Mouse (Mus musculus) midbrain, embryonic 16.5 days (tissue): Measurements from ENCODE around the gene Cuta. TPM values are rescaled to one million over a fixed set of nuclear protein-coding genes. Genes with fewer than 3 reads are reported as not detected.
A peak's percentile ranks its signal among the peaks of the same experiment; 100 is the strongest.
"Not testable (repeated sequence)": the region's sequence is repeated elsewhere in the genome, so short reads cannot be mapped to it uniquely, and the experiment has no call there.

ENCODE experiments used
- ATAC-seq: fragments of 200-750 bp; cut with Nextera tagmentation; 2 replicates; pipeline ENCODE4 v1.8.0; 2017; ENCODE audit warnings: moderate TSS enrichment
- H3K27ac ChIP-seq: fragments of 300-500 bp; sonication (generic); 2 replicates; pipeline ENCODE4 v1.5.1; 2014; ENCODE audit warnings: mild to moderate bottlenecking, low read length, mixed read lengths
- H3K27me3 ChIP-seq: fragments of 300-500 bp; sonication (generic); 2 replicates; pipeline ENCODE4 v1.6.1; 2014; ENCODE audit warnings: low read depth, low read length, mixed read lengths; ENCODE audit not compliant: control insufficient read depth, insufficient read depth
- H3K36me3 ChIP-seq: fragments of 300-500 bp; sonication (generic); 2 replicates; pipeline ENCODE4 v1.6.1; 2014; ENCODE audit warnings: mild to moderate bottlenecking, low read length, moderate library complexity, mixed read lengths; ENCODE audit not compliant: control insufficient read depth, insufficient read depth
- H3K4me1 ChIP-seq: fragments of 300-500 bp; sonication (generic); 2 replicates; pipeline ENCODE4 v1.6.1; 2014; ENCODE audit warnings: mild to moderate bottlenecking, low read length, mixed read lengths; ENCODE audit not compliant: control insufficient read depth, insufficient read depth
- H3K4me2 ChIP-seq: fragments of 300-500 bp; sonication (generic); 2 replicates; pipeline ENCODE4 v1.6.1; 2014; ENCODE audit warnings: mild to moderate bottlenecking, low read length, mixed read lengths
- H3K4me3 ChIP-seq: fragments of 300-500 bp; sonication (generic); 2 replicates; pipeline ENCODE4 v1.5.1; 2014; ENCODE audit warnings: low read depth, mild to moderate bottlenecking, low read length, moderate library complexity, mixed read lengths
- H3K9ac ChIP-seq: fragments of 300-500 bp; sonication (generic); 2 replicates; pipeline ENCODE4 v1.6.1; 2014; ENCODE audit warnings: low read depth, low read length, mixed read lengths
- H3K9me3 ChIP-seq: fragments of 300-500 bp; sonication (generic); replicated peaks from 2 replicates; pipeline ENCODE4 v1.6.1; 2014; ENCODE audit warnings: mild to moderate bottlenecking, low read length, mixed read lengths; ENCODE audit not compliant: control insufficient read depth, poor library complexity, severe bottlenecking
- WGBS: fragments of 180-500 bp; shearing (Covaris S2); extraction: QIAGEN DNeasy Blood & Tissue Kit; methylation state at CpG from one replicate; pipeline ENCODE4 v1.1.7; 2014; 5-methylcytosine and 5-hydroxymethylcytosine counted together
- polyA plus RNA-seq: library from polyadenylated mRNA; unstranded; fragments of >200 nt; fragmentation: Nextera tagmentation; extraction: Ambion mirVana; gene quantifications from 2 replicates; pipeline ENCODE4 v1.2.1, GENCODE M21; 2015

Gene Cuta
- polyA plus RNA-seq, 1 experiment from 2014 or later: 130 TPM

DNA sequence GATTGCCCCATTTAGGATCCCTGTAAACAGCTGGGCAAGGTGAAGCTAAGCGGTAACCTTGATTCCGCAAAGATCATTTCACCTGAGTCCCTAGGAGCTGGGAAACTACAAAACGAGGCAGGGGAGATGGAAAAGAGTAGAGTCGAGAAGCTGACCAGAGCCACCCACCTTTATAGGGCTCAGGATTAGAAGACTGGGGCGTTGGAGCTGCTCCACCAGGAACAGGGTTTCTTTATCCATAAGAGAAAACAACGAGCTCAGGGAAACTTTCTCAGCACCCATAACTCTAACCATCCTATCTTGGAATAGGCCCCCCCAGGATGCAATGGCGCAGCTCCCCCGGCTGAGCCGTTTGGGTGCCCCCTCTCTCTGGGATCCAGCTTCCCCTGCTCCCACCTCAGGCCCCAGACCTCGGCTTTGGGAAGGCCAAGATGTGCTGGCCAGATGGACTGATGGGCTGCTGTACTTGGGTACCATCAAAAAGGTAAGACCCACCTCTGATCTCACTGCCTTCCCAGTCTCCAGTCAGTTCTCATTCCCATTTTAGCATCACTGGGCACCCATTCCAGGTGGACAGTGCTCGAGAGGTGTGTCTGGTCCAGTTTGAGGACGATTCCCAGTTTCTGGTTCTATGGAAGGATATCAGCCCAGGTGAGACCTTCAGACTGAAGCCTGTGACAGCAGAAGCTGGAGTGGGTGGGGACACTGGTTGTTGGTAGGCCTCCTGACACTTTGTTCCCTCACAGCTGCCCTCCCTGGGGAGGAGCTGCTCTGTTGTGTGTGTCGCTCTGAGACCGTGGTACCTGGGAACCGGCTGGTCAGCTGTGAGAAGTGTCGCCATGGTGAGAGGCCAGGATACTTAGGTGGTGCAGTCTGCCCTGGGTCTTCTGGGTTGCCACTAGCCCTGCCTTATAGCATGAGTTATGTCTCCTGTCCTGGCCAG lies 5.2 kb downstream of the Cuta start:
- peak overlapping the region; percentile 71 for H3K4me2 ChIP-seq
- H3K4me1 ChIP-seq: peaks cover 26% of the 10 kb centered on the region
- no peaks in the 10 kb centered on the region for H3K27me3 ChIP-seq
- WGBS: 85% methylated on average over 16 of the region's 16 CpGs
- H3K9ac ChIP-seq: peak overlapping the region; percentile 81
- H3K4me3 ChIP-seq: peak overlapping the region; percentile 56
- no peak for ATAC-seq
- H3K9me3 ChIP-seq: no peaks in the 10 kb centered on the region
- H3K27ac ChIP-seq: no peak overlapping the region; the same call in 1 of the 2 replicates
- H3K36me3 ChIP-seq: peaks cover 17% of the 10 kb centered on the region

DNA sequence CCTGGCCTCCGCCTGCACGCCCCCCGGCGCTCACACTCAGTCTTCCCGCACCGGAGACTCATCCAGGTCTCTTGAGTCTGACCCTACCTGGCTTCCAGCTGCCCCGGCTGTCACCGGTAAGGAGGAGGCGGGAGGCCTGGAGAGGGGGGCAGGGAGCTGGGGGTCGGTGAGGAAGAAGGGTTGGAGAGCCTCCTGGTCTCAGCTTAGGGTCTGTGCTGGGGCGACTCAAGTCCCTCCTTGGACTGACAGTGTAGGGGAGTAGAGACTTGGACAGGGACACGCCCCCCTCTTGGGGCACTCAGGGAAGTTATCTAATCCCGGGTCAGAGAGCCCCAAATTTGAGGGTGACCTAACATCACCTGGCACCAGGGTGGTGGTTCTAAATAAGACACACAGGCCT lies 6.0 kb downstream of the Cuta start:
- H3K9ac ChIP-seq: peak overlapping the region; percentile 81
- 7% methylated on average over 13 of the region's 13 CpGs for WGBS
- H3K27ac ChIP-seq: peak overlapping the region; percentile 87
- H3K4me3 ChIP-seq: peak overlapping the region; percentile 56
- ATAC-seq: peak; percentile 37
- peaks cover 17% of the 10 kb centered on the region for H3K36me3 ChIP-seq
- peak overlapping the region; percentile 71 for H3K4me2 ChIP-seq
- H3K9me3 ChIP-seq: no peaks in the 10 kb centered on the region
- H3K4me1 ChIP-seq: peaks cover 21% of the 10 kb centered on the region
- H3K27me3 ChIP-seq: no peaks in the 10 kb centered on the region

DNA sequence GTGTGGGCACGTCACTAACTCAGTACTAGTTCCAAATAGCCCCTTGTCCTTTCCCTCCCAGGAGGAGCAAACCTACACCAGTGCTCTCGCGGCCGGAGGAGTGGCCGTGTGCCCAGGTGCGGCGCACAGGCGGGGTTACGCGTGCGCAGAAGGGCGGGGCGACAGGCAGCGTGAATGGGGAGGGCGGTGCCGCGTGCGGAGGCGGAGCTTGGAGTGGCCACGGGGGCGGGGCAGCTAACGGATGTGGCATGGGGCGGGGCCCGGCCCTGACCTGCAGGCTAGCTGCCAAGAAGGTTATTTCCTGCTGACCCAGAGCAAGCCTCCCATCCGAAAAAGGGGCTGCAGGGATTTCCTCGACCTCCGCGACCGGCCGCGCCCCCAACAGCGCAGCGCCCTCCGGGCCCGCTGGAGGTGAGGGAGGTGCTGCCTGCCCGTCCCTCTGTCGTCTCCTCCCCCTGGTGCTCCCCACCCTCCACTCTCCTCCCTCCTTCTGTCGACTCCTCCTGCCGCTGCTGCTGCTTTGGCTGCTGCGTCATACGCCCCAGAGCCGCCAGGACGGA lies 6.5 kb downstream of the Cuta start, which contains the start of gene Phf1:
Gene Phf1 (plus strand): TSS at position 214 of the 560 bp plus-strand sequence.
- ATAC-seq: peak; percentile 77

DNA sequence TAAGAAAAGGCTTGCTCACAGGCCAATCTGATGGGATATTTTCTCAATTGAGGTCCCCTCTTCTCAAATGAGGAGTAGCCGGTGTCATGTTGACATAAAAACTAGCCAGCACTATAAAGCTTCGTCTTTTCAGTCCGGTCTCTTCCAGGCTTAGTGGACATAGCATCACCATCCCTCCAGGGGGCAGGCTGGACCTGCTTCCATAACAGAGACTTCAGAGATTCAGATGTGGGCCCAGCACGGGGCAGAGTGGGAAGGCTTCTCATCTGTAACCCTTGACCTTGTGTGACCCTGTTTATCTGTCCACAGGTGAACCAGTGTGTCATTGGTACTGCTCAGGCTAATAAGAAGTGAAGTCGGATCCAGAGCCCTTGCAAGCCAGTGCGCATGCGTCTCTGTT lies 7.6 kb downstream of the Cuta start:
- 65% methylated on average over 7 of the region's 7 CpGs for WGBS
- H3K27ac ChIP-seq: not testable (repeated sequence)
- ATAC-seq: 0 out of 2 replicates have a peak, but pooled peaks have one; percentile 7

More for the DNA sequence above, 6.5 kb downstream of the Cuta start, which contains the start of gene Phf1:
- peaks cover 17% of the 10 kb centered on the region for H3K36me3 ChIP-seq
- peak within 1 kb of the TSS; percentile 87 for H3K27ac ChIP-seq
- peak within 1 kb of the TSS; percentile 81 for H3K9ac ChIP-seq
- H3K27me3 ChIP-seq: no peaks in the 10 kb centered on the region
- no peaks in the 10 kb centered on the region for H3K9me3 ChIP-seq
- H3K4me2 ChIP-seq: peak within 1 kb of the TSS; percentile 71
- peaks cover 16% of the 10 kb centered on the region for H3K4me1 ChIP-seq
- H3K4me3 ChIP-seq: peak within 1 kb of the TSS; percentile 56
- WGBS: 1% methylated on average over 42 of the region's 43 CpGs

DNA sequence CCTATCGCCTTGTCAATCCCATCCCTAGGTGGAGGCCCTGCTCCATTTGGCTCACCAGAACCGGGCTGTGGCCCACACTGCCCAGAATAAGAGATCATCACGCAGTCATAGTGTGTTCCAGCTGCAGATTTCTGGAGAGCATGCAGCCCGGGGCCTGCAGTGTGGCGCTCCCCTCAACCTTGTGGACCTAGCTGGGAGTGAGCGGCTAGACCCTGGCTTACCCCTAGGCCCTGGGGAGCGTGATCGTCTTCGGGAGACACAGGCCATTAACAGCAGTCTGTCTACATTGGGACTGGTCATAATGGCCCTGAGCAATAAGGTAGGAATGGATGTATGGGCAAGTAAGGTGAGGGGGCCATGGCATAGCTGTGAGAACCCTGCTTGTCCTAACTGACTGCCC lies 14.0 kb downstream of the Cuta start:
- not testable (repeated sequence) for H3K9me3 ChIP-seq, H3K36me3 ChIP-seq, H3K27me3 ChIP-seq, H3K9ac ChIP-seq, H3K4me1 ChIP-seq, H3K4me2 ChIP-seq, H3K4me3 ChIP-seq, ATAC-seq, H3K27ac ChIP-seq
- 95% methylated on average over 9 of the region's 9 CpGs for WGBS

More for the DNA sequence above, 7.6 kb downstream of the Cuta start:
- not testable (repeated sequence) for H3K9ac ChIP-seq, H3K4me3 ChIP-seq, H3K9me3 ChIP-seq, H3K27me3 ChIP-seq, H3K4me2 ChIP-seq
- H3K36me3 ChIP-seq: peaks cover 10% of the 10 kb centered on the region
- H3K4me1 ChIP-seq: peaks cover 14% of the 10 kb centered on the region

DNA sequence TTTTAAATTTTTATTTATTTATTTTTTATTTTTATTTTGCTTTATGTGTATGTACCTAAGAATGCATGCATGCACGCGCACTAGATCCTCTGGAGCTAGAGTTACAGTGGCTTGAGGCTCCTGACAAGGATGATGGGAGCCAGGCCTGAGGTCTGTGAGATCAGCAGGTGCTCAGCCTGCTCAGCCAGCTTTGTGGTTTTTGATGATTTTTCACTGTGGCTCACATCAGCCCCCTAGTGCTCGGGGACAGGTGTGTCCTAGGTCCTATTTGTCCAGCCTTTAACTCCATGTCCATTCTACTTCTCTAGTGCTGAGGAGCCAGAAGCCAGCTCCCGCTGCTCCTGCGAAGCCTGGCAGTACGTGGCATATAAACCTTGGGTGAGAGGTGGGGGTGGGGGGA lies 17.0 kb downstream of the Cuta start:
- WGBS: 92% methylated on average over 5 of the region's 6 CpGs
- H3K27me3 ChIP-seq, H3K4me1 ChIP-seq, H3K4me2 ChIP-seq, H3K27ac ChIP-seq, ATAC-seq, H3K9me3 ChIP-seq, H3K4me3 ChIP-seq, H3K9ac ChIP-seq, H3K36me3 ChIP-seq: not testable (repeated sequence)

DNA sequence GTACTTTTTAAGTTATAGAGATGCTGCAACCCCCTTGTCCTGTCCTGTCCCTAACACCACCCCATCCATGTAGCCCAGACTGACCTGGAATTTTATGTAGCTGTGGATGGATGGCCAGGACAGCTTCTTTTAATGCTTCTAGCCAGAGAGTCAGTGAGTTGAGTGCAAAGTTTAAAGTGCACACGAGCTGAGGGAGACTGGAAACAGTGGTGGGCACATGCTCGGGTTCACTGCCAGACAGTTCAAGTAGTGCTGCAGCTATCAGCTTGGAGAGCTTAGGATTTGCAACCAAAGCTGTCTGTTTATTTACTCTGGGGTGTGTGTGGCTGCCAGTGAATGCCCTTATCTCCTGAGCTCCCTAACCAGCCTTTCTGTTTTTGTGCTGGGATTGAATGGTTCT lies 19.9 kb downstream of the Cuta start:
- not testable (repeated sequence) for H3K36me3 ChIP-seq, H3K9me3 ChIP-seq, H3K27me3 ChIP-seq, H3K4me3 ChIP-seq, H3K27ac ChIP-seq, H3K4me1 ChIP-seq, ATAC-seq, H3K4me2 ChIP-seq, H3K9ac ChIP-seq
- 82% methylated on average over 2 of the region's 2 CpGs for WGBS

DNA sequence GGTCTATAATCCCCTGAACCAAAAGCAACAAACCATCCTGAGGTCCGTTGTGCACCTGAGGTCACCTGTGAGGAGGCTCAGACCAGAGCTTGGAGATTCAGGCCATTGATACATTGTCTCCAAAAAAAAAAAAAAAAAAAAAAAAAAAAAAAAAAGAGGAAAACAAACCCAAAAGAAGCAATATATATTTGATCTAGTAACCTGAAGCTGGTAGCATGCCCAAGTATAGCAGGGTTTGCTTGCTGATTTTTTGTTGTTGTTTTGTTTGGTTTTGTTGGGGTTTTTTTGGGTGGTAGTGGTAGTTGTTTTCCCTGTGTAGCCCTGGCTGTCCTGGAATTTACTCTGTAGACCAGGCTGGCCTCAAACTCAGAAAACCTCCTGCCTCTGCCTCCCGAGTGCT lies 21.0 kb downstream of the Cuta start:
- 81% methylated on average over 2 of the region's 2 CpGs for WGBS
- Histone ChIP-seq H3K27ac (no peak overlapping the region), H3K27me3 (no peaks in the 10 kb centered on the region), H3K4me2 (no peak overlapping the region), H3K9me3 (no peaks in the 10 kb centered on the region), H3K4me3 (no peak overlapping the region), H3K4me1 (peaks cover 4% of the 10 kb centered on the region), H3K9ac (no peak overlapping the region), H3K36me3 (no peaks in the 10 kb centered on the region)
- ATAC-seq: no peak

DNA sequence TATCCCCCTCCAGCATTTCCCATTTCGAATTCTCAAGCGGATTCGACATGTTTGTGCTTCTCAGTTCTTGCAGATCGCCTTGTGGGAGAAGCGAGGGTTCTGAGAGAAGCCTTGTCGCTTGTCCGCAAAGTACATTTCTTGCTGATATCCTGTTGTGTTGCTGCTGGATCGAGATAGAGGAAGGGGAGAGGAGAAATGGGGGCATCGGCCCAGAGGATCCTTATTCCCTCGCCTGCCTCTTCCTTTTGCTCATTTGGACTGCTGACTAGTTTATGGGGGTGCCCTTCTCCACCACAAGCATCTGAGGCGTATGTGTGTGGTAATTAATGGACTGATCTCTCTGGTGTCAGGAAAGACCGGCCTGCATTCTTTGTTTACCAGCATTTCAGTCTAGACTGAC lies 21.8 kb downstream of the Cuta start:
- peak overlapping the region; percentile 63 for H3K4me3 ChIP-seq
- H3K9ac ChIP-seq: peak overlapping the region; percentile 61; the same call in 1 of the 2 replicates
- 3% methylated on average over 11 of the region's 12 CpGs for WGBS

More for the DNA sequence above, 21.8 kb downstream of the Cuta start:
- H3K9me3 ChIP-seq, H3K27ac ChIP-seq, H3K27me3 ChIP-seq, H3K4me1 ChIP-seq, ATAC-seq, H3K36me3 ChIP-seq: not testable (repeated sequence)
- peak overlapping the region; percentile 74 for H3K4me2 ChIP-seq
